Mouse (Mus musculus): ENCODE measurements around the gene Rps3.

Rps3 gene

DNA sequence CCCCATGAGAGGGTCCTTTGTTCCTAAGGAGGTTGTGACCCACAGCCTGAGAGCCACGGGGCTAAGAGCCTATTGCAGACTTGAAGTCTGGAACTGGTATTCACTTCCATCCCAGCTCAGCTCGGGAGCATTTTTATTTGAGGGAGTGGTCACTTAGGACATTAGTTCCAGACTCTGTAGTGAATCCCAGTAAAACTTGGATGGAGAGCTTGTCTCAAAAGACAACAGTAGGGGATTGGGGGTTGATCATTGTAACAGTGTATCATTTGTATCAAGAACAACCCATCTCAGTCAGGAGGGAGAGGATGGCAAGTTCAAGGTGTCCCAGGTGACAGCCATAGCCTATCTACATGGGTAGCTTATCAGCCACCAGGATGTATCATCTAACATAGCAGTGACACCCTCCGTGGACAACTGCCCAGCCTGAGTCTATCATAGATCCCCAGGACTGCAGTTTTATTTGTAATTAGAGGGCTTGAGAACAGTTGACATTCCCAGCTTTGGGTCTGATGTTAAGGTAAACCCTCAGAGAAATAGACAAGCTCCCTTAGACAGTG lies 6.9 kb downstream of the Rps3 start:
- DNase-seq (ENCODE audit: low spot score in 2 of 2): no peak

DNA sequence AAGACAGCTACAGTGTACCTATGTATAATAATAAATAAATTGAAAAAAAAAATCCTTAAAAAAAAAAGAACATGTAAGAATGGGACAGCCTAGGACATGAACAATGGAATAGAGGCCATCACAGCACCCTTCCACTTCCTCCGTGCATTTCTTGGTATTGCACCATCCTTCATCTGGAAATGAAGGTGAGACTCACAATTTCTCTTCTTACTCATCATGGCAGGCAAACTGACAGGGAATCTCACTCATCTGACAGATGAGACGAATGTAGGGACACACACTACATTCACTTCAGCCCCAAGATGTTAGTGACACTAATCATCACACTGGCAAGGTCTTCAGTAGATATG lies 8.0 kb downstream of the Rps3 start:
- DNase-seq (ENCODE audit: low spot score in 2 of 2): no peak

DNA sequence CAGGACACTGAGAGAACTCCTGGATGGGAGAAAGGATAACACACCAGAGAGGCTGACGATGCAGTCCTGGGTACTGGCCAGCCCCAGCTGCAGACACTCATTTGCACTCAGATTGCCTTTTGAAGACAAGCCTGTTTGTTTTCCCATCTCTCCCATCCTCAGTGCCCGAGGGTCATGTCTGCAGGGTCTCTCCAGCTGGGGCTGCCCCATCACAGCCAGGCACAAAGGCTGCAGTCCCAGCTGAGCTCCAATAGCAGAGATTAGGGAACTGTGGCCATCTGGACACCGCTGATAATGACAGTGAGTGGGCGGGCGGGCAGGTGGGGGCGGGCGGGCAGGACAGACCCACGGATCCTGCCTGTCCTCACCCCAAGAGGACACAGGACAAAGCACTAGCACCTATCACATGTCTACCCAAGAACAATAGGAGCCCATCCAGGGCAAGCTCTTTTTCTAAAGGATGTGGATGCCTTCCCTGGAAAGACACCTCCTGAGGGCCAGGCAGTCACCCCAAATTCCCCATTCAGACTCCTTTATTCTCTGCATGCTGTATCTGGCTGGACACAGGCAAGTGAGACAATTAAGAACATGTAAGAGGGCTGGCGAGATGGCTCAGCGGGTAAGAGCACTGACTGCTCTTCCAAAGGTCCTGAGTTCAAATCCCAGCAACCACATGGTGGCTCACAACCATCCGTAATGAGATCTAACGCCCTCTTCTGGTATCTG lies 8.5 kb downstream of the Rps3 start:
- no peak for DNase-seq (ENCODE audit: low spot score in 2 of 2)

DNA sequence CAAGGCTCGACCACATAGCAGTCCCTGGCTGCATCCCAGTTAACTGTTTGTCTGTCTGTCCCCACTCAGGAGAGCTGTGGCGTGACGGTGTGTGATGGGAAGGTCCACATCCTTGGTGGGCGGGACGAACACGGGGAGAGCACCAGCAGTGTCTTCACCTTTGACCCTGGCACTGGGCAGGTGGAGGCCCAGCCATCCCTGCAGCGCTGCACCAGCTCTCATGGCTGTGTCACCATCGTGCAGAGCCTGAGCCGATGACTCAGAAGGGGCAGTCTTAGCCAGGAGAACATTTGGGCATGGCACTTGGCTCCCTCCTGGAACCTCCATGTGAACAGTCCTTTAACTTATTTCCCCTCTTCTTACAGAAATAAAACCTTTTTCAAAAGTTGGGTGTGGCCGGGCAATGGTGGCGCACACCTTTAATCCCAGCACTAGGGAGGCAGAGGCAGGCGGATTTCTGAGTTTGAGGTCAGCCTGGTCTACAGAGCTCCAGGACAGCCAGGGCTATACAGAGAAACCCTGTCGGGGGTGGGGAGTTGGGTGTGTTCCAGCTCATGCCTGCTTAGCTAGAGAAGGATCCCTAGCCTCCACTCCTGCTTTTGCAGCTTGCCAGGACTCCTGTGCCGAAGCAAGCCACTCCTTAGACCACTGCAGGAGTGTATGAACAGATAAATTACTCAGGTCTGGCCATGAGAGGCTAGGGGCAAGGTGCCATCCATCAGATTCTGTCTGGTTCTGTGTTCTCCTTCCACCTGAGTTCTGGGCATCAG lies 9.7 kb downstream of the Rps3 start:
- no peak for DNase-seq (ENCODE audit: low spot score in 2 of 2)

DNA sequence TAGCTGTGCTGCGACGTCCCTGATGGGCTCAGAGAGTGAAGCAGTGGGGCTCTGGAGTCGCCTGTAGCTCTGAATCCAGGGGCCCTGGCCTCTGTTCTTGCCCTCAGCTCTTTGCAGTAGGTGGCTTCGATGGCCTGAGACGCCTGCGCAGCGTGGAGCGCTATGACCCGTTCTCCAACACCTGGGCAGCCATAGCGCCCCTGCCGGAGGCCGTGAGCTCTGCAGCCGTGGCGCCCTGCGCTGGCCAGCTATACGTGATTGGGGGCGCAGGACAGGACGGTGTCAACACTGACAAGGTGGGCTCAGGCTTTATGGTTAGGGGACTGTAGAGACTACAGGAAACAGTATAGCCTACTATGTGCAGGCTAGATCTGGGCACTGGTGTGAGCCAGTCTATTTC lies 12.0 kb downstream of the Rps3 start:
- no peak for DNase-seq (ENCODE audit: low spot score in 2 of 2)

DNA sequence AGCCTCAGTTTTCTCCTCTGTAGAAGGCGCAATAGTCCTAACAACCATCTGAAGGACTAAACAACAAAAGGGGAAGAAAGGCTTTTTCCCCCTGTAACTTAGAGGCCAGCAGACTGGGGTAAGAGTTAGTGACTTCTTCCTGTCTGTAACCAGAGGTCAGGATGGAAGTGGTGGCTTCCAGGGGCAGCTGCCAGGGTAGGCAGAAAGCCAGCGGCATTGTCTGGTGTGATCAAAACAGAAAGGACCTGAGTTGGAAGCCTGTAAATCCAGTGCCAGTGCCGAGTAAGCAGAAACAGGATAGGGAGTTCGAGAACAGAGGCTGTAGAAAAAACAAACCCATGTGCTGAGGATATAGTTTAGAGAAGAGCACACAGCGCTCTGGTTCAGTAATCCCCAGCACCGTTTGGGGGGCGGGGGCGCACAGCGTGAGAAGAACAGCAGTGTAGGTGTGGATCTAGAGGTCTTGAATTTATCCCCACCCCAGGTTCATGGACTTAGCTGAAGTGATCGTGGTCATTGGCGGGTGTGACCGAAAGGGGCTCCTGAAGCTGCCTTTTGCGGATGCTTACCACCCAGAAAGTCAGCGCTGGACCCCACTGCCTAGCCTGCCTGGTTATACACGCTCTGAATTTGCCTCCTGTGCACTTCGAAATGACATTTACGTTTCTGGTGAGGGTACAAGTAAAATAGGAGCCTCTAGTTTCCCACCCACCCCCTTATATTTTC lies 13.7 kb downstream of the Rps3 start:
- DNase-seq (ENCODE audit: low spot score in 2 of 2): peak in 1 of 2 experiments; percentile 38

DNA sequence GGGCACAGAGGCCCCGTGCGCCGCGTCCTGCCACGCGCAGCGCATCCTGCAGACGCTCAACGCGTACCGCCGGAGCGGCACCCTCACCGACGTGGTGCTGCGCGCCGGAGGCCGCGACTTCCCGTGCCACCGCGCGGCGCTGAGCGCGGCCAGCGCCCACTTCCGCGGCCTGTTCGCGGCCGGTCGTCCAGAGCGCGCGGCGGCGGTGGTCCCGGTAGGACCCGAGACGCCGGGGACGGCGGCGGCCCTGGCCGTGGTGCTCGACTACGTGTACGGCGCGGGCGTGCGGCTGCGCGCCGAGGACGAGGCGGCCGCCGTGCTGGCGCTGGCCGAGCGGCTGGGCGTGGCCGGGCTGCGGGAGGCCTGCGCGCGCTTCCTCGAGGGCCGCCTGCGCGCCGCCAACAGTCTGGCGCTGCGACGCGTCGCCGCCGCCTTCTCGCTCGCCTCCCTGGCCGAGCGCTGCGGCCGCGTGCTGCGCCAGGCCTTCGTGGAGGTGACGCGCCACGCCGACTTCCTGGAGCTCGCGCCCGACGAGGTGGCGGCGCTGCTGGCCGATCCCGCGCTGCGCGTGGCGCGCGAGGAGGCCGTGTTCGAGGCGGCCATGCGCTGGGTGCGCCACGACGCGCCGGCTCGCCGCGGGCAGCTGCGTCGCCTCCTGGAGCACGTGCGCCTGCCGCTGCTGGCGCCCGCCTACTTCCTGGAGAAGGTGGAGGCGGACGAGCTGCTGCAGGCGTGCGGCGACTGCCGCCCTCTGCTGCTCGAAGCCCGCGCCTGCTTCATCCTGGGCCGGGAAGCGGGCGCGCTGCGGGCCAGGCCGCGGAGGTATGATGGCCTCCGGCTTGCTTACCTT lies 15.0 kb downstream of the Rps3 start:
- peak; percentile 45 to 58 for DNase-seq (ENCODE audit: low spot score in 2 of 2)

DNA sequence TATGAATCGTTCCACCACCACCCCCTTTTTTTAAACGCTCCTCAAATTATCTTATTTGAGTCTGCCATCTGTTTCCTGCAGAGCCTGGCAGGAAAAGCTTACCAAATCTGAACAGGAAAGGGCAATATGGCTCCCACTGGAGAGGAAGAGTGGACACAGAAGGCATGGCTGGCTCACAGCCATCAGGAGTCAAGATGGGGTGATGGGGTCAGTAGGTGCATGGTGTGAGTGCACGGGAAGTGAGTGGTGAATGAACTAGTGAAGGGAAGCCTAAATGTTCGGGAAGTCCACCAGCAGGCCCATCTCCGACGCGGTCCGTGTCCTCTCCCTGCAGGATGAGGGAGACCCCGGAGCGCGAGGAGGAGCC lies 15.6 kb downstream of the Rps3 start:
- DNase-seq (ENCODE audit: low spot score in 2 of 2): peak; percentile 16 to 45

DNA sequence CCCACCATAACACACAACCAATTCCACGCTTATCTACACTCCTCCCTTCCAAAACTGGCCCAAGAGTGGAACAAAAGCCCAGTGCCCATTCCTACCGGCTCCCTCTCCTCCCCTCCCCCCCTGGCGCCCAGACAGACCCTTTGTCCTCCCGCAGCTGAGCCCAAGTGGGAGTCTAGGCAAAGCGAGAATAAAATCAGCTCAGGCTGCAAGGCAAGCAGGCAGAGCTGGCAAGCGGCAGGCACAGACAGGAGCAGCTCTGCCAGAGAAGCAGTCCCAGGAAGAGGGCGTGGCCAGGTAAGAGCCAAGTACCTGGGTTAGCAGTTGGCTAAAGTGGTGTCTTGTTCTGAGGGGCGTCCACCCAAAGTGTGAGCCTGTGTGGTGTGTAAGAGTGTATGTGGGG lies 17.7 kb downstream of the Rps3 start, which contains the start of gene Klhl35:
TSS of gene Klhl35 (plus strand) at position 194 of the 400 bp plus-strand sequence.
- no peak for DNase-seq (ENCODE audit: low spot score in 2 of 2)

DNA sequence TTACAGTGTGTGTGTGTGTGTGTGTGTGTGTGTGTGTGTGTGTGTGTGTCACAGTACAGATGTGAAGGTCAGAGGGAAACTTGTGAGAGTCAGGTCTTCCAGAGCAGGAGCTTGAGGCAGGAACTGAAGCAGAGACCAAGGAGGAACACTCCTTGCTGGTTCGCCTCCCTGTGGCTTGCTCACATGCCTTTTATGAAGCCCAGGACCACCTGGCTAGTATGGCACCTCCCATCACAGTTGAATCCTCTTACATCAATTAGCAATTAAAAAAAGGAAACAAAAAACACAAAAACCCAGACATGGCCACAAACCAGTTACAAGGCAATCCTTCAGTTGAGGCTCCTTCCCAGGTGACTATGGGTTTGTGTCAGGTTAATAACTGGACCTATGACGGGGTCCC lies 20.4 kb downstream of the Rps3 start:
- DNase-seq (ENCODE audit: low spot score in 2 of 2): no peak

DNA sequence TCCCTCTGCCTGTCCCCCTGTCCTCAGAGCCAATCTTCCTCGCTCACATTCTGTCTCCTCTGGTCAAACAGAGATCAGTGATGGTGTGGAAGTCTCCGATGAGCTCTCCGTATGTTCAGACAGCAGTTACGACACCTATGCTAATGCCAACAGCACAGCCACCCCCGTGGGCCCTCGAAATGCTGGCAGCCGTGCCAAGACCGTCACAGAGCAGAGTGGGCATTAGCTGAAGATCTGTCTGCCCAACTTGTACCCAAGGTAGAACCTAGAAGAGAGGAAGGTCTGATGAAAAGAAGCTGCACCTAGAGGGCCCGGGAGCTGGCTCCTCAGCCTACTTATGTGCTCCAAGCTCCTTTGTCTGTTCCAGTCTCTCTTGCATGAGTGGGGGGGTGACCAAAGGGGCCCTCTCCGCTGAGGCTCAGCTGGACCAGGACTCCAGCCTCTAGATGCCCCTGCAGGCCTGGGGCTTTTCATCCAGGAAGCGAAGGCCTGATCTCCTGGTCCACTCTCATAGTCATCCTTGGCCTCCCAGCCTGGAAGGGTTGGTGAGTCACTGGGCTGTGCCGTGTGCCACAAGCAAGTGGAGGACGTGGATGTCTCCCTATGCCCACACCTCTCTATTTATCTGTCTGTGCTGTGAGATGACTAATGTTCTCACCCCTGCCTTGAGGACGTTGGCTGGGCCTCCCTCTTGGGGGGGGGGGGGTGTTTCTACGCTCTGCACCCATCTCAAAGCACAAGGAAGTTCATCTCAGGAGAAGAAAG lies 23.5 kb downstream of the Rps3 start:
- no peak for DNase-seq (ENCODE audit: low spot score in 2 of 2)

DNA sequence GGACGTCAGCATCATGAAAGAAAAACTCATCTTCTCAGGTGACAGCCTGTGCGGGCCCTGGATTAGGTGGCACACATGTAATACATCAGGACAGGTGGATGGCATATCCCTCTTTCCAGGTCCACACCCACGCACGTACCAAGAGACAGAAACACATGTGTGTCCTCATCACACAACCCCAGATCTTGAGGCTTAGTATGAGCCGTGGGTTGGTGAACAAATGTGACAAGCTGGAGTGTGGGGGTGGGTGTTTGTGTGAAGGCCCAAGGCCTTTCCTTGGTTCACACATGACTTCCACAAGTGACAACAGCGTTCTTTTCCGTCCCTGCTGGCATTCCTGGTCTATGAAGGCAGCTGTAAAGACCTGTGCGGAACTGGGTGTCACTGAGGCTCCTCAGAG lies 24.7 kb downstream of the Rps3 start:
- DNase-seq (ENCODE audit: low spot score in 2 of 2): no peak

DNA sequence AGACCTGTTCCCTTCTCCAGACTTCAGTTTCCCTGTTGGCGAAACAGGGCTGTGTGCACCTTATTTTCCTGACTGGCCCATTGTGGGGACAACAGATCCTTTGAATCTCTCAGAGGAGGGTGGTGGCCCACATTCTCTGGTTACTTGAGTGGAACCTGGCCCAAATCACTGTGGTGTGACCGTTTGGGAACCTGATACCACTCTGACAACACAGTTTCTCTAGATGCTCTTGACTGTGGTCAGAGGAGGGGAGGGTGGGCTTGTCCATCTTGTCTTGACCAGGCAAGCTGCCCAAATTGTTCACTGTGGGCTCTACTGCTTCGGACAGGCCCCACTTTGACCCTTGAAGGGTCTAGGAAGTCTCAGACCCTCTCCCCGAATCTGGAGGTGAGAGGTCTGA lies 29.5 kb downstream of the Rps3 start:
- no peak for DNase-seq (ENCODE audit: low spot score in 2 of 2)

DNA sequence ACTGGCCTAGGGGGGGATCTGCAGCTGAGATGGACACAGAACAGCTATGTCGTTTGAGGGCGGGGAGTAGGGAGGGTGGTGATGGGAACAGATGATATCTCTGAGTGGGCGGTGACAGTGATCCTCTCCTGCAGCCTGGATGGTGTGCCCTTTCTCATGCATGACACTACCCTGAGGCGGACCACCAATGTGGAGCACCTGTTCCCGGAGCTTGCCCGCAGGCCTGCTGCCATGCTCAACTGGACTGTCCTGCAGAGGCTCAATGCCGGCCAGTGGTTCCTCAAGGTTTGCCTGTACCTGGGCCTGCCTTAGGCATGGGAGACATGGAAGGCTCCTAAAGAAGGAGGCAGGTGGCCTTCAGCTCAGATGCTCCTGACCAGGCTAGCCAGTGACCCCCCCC lies 30.7 kb downstream of the Rps3 start:
- no peak for DNase-seq (ENCODE audit: low spot score in 2 of 2)

DNA sequence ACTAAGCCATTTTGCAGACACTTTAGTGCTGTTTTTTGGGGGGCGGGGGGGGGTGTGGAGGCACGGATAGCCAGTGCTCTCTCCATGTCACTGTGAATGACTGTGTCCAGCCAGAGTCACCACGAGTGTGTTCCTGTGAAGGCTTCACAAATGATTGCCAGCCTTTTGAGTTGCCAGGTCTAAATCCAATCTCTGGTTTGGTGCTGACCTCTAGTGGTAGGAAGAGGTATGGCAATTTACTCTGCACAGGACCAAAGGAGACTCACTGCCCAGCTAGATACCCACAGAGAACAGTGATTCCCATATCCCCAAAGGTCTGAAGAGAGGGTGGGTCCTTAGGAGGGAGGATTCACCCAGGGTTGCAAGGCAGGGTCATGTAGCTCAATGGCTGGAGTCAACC lies 32.8 kb downstream of the Rps3 start:
- peak; percentile 64 to 80 for DNase-seq (ENCODE audit: low spot score in 2 of 2)

DNA sequence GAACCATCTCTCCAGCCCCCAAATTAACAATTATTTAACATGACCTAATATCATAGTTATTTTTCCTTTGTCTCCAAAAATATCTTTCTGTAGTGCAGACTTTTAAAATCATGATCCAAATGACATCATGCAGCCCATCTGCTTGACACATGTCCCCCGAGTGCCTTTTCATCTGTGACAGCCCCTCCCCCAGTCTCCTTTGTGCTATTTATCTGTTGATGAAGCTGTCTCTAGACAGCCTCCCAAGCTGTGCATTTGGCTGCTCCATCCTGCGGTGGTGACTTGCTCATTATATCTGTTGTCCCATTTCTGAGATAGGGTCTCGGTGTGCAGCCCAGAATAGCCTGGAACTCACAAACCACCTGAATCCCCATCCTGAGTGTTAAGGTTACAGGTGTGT lies 33.8 kb downstream of the Rps3 start:
- no peak for DNase-seq (ENCODE audit: low spot score in 2 of 2)

DNA sequence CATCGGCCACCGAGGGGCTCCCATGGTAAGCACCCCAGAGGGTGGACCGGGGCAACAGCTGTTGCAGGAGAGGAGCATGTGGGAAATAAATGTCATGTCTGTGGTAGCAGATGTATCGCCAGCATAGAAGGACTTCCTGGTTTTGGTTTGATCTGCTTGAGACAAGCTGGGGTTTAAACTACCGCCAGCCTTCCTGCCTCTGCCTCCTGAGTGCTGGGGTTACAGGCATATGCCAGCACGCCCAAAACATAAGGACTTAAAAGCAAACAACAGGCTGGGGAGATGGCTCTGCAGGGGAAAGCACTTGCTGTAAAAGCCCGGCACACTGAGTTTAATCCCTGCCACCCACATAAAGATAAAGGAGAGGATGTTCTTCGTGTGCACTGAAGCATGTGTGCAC lies 34.5 kb downstream of the Rps3 start:
- DNase-seq (ENCODE audit: low spot score in 2 of 2): no peak

DNA sequence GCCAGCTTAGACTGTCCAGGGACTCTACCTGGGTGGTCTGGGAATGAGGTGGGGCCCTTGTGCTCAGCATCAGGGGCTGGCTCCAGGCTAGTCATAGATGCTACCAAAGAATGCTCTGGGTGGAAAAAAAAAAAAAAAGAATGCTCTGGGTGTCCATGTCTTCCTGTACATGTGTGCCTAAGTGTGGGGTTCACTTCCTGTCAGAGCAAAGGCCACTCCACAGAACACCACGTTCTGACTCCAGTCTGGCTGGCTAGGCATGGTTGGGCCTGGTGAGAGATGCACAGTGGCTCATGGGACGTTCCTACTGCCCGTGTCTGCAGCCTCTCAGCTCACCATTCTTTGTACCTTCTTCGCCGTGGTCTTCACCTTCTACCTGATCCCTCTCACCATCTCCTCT lies 34.9 kb downstream of the Rps3 start:
- DNase-seq (ENCODE audit: low spot score in 2 of 2): no peak

DNA sequence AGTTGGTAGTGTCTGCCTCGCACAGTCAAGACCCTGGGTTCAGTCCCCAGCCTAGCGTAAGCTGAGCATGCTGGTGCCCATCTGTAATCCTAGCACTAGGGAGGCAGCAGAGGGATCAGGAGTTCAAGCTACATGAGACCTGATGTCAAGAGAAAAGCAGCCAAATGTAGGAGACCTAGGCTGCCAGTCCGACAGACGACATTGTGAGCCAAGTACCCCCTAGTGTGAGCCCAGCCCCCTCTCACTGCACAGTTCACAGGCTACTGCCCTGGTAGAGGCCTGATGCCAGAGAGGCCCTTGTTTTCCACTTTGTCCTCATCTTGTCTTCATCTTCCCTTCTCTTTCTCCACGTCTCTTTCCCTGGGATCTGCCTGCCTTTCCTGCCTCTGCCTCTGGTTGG lies 36.2 kb downstream of the Rps3 start:
- DNase-seq (ENCODE audit: low spot score in 2 of 2): no peak

DNA sequence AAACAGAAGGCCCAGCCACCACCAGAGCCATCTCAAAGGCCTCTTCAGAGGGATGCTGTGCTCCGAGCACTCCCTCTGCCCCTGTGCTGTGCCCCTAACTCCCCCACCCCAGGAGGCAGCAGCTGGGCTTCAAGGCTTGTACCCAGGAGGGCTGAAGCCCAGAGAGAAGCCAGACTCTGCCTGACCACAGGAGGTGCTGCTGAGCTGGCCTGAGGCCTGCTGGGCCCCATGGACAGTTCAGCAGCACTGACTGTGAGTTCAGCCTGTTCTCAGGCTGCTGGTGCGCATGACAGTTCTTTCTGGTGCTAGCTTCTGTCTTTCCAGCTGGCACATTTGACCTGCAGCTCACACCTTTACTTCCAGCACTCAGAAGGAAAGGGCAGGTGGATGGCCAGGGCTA lies 37.7 kb downstream of the Rps3 start:
- no peak for DNase-seq (ENCODE audit: low spot score in 2 of 2)

DNA sequence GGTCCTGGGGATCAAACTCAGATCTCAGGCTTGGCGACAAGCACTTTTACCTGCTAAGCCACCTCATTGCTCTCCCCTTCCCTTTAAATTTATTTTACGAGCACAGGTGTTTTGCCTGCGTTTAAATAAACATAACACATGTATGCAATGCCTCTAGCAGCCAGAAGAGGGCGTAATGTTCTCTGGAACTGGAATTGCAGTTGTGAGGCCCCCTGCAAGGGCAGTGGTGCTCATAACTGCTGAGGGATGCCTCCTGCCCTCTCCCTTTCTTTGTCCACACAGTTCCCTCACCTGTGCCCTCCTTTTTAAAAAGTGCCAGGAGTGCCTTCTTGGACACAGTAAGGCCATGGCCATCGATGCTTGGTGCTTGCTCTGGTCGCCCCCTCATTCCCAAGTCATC lies 39.5 kb downstream of the Rps3 start:
- no peak for DNase-seq (ENCODE audit: low spot score in 2 of 2)

All from heart, adult 9 months (tissue).